Mouse (Mus musculus) urinary bladder, postnatal 4 days (tissue): Measurements from ENCODE around the gene Klf2.

Experiments
- DNase-seq, 2 experiments: peaks; one replicate each; pipeline ENCODE4 v3.0.0; 2021 to 2022; ENCODE audit warnings: low spot score in 2 of 2

Gene Klf2

DNA sequence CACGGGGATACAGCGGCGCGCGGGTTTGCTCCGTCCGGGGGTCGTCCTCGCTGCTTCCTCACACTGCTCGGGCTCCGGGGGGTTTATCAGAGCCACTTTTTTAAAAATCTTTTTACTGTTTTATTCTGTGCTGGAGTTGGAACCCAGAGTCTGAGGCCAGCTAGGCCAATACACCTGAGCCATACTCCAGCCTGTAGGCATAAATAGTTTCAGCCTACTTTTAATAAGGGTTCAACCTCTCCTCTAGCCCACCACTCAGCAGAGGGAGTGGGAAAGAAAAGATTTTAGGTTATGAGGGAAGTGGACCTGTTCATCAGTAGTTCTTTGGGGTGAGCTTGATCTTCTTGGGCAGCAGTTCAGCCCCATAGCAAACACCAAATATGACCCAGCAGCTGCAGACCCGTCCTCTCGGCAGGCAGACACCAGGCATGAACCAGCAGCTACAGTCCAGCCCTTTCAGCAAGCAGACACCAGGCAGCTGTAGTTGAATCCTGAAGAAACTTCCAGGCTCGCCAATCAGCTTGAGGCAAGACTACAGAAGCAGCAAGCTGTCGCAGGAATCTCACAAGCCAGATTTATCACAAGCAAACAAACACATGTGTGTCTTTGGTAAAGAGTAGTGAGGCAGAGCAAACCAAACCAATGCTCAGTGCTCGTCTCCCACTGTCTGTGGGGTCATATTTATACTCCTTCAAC, 13.5 kb upstream of the Klf2 start, which contains the start of gene Gm10282:
Gene Gm10282, minus strand, starts transcription at position 51 of the 696 bp plus-strand sequence.
- no peak for DNase-seq

DNA sequence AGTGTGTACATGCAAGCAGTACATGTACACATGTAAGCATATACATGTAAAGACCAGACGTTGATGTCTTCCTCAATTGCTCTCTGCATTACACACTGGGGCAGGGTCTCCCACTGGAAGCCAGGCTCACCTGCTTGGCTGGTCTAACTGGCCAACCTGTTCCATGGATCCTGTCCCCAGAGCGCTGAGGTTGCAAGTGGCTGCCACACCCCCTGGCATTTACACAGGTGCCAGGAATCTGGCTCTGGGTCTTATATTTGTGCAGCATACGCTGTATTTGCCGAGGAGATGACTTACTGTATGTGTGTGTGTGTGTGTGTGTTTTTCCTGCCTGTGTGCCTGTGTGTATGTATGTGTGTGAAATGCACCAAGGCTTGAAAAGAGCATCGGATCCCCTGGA, 11.9 kb upstream of the Klf2 start:
- no peak for DNase-seq

DNA sequence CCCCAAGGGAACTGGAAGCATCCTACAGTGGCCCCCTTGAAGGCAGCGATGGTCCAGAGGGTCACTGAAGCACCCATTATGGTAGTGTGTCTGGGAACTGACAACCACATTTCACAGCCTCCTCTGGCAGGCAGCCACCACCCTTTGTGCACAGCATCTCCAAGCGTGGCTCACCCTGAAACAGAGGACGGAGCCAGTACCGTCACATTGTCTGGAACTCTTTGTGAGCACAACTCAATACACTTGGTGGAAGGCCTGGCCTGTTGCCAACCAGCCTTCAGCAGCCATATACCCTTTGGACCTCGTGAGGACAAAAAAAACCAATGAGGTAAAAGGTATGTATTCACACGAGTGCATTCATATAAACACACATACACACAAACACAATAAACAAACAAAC, 10.6 kb upstream of the Klf2 start:
- no peak for DNase-seq

DNA sequence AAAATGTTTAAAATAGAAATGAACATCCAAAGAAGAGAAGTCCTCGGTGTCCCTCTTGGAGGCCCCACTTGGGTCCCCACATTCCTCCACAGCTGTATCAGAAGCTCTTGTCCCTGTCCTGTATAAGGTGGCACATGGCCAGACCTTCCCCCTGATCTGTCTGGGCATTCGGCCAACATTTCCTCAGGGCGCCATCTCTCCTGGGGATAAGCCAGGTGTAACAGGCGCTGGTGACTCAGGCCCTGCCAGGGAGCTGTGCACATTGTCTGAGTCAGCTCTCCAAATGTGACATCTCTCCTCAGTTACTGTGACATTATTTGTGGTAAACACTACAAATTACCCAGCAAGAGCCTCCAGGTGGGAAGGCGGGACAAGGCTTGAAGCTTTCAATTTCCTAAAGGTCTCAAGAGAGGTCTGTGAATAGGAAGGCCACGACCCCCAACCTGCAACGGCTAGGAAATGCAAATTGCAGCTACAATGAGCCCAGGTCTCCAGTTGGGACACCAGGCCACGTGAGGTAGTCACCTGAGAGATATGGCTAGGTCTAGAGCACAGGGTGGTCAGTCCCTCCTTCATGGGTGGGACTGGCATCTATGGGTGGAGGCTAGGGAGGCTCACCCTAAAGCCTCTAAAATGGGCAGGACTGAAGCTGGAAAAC, 7.9 kb upstream of the Klf2 start:
- peak in 1 of 2 experiments; percentile 43 for DNase-seq

DNA sequence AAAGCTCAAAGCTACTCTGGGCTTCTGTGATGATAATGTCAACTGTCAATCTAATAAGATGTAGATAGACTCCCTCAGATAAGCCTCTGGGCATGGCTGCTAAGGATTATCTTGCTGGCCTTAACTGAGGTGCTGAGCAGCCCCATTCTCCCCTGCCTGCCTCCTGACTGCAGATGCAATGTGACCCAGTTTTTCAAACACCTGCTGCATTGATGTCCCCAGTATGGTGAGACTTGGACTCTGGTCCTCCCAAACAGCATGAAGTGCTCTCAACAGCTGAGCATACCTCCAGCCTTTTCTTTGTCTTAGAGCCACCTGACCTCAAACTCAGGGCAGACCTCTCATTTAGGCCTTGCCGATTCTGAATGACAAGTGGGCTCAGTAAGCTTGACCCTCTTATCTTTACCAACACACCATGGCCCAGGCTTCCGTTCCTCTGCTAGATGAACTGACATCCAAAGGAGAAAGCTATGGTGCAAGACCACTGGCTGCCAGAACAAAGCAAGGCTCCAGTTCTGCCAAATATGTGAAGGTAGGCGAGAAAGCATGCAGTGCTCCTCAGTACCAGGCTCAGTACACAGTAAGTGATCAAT, 5.8 kb upstream of the Klf2 start:
- DNase-seq = no peak

DNA sequence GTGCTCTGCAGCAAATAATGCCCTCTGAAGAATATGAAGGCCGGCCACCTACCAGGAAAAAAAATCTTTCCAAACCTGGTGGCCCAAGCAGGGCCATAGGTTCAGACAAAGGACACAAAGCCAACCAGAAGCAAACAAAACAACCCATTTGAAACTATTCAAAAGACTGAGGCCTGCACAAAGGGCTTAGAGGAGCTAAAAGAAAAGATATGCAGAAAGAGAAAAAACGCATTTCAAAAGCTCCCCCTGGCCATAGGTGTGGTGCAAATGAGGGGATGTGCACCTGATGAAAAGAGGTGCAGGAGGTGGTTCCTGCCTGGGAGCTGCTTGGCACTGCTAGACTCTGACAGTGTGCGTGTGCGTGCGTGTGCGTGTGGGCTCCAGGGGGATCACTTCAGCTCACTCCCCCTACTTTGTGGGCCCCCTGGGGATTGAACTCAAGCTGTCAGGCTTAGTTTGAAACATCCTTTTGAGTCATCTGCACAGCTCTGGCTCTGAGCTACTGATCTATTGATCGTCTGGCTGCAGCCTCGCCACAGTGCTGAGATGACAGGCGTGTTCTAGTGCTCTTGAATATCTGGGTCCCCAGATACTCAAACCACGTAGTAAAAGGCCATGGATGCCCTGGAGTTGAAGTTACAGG, 2.7 kb upstream of the Klf2 start:
- DNase-seq = no peak

DNA sequence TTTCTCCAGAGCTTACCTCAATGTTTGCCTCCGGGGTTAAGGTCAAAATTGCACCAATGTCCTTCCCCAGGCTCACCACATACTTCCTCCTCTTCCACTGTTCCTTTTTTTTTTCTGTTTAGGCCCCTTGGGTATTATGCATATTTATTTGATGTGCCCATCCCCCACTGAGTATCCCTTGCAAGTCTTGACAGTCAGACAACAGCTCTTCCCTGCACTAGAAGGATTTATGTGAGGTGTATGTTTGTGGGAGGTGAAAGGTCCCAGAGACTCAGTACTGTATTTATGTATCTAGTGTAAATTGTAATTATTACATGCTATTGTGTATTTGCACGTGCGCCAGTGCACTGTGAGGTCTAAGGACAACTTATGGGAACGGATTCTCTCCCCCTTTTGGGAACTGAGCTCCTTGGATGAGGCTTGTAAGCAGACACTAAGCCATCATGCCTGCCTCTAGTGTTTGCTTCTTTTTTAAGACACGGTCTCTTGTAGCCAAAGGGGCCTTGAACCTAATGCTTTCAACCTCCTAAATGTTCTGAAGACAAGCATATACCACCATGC, 1.0 kb upstream of the Klf2 start:
- no peak for DNase-seq

DNA sequence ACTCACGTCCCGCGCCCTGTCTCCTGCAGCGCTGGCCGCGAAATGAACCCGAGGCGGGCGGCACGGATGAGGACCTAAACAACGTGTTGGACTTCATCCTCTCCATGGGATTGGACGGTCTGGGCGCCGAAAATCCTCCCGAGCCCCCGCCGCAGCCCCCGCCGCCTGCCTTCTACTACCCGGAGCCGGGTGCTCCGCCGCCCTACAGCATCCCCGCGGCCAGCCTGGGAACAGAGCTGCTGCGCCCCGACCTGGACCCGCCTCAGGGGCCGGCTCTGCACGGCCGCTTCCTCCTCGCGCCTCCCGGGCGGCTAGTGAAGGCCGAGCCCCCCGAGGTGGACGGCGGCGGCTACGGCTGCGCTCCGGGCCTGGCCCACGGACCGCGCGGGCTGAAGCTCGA, 564 bp downstream of the Klf2 start:
- DNase-seq = peak in 1 of 2 experiments; percentile 33

DNA sequence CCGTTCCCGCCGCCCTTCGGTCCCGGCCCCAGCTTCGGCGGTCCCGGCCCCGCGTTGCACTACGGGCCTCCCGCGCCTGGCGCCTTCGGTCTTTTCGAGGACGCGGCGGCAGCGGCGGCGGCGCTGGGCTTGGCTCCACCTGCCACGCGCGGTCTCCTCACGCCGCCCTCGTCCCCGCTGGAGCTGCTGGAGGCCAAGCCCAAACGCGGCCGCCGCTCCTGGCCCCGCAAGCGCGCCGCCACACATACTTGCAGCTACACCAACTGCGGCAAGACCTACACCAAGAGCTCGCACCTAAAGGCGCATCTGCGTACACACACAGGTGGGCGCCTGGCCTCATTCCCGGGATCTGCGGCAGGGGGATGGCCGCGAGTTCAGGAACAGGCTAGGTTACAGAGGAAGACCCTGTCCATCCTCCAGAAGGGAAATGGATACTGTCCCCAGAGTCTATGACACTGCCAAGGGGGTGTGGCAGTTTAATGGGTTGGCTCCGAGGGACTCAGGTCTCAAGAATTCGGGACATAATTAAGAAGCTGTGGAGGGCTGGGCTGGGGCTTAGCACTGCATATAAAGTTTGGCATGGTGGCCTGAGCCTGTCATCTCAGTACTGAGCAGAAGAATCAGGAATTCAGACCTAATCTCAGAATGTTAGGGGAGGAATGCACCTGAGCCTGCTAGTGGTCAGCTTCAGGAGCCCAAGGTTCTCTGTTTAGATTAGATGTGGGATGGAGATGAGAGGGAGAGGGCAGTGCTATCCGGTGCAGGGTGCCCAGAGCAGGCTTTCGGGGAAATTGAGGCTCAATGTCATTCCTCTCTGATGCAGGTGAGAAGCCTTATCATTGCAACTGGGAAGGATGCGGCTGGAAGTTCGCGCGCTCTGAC, 1.3 kb downstream of the Klf2 start:
- DNase-seq = no peak

DNA sequence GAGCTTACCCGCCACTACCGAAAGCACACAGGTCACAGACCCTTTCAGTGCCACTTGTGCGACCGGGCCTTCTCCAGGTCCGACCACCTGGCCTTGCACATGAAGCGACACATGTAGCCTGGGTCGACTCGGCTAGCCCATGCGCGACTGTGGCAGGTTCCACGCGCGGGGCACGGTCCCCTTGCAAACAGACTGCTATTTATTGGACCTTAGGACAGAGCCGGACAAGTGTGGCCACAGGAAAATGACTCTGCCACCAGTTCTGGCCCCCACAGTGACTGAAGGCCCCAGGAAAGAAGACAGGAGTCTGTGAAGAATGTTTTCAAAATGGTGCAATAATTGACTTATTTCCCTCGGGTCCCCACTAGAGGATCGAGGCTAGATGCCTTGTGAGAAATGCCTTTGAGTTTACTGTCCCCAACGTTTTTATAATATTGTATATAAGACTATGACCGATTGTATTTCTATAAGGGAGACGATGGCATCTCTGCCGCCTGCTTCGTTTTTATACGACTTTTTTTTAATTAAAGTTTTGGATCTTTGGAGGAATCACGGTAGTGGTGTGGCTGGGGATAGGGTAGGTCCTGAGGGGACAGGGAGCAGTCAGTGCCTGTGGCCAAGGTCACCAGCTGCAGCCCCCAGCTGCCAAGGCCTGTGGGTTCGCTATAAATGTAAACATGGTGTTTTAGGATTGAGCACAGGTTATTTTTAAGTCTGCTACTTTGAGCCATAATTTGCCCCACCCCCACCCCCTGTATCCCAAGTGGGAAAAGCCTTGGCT, 2.2 kb downstream of the Klf2 start:
- DNase-seq = no peak

DNA sequence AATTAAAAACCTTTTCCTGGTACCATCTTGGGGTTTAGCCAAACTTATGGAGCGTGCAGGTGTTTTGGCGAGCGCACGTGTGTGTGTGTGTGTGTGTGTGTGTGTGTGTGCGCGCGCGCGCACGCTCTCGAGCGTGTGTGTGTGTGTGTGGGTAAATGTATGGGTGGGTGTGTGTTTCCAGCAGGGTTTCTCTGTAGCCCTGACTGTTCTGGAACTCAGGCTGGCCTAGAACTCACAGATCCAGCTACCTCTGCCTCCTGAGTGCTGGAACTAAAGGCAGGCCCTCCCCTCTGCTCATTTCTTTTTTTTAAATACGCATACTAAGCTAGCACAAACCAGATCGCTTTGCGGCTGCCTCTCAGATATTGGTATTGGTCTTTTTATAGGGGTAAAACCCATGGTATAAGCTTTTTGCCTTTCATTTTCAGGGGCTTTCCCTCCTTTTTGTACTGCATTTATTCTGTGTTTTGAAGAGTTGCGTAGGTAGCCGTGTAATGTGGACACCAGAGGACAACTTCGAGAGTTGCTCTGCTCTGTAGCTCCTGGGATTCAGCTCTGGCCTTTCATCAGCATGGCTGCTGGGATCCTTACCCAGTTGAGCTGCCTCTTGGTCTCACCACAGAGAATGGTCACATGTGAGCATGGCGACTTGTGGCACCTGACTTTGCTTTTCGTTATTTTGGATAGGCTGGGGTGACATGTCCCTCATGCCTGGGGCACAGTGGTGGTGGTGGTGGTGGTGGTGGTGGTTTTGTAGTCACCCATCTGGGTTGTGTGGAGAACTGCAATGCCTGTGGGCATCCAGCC, 3.0 kb downstream of the Klf2 start:
- no peak for DNase-seq

DNA sequence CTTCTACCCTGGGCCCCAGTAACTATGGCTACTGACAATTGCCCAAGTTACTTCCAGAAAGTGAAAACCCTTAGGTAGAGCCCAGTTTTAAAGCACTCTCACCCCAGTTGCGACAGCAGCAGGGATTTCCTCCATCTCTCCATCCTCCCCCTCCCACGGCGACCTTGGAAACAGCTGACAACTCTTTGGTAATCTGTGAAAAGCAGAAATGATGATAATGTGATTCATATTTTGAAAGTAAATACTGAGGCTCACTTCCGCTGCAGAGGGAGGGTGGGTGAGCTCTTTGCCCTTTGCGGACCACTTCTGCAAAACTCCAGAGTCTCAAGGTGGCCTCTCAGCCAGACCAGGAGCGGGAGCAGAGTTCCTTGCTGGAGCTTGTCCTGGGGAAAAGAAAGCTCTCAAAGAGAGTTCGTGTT, 3.6 kb downstream of the Klf2 start:
- DNase-seq = peak in 1 of 2 experiments; percentile 37

DNA sequence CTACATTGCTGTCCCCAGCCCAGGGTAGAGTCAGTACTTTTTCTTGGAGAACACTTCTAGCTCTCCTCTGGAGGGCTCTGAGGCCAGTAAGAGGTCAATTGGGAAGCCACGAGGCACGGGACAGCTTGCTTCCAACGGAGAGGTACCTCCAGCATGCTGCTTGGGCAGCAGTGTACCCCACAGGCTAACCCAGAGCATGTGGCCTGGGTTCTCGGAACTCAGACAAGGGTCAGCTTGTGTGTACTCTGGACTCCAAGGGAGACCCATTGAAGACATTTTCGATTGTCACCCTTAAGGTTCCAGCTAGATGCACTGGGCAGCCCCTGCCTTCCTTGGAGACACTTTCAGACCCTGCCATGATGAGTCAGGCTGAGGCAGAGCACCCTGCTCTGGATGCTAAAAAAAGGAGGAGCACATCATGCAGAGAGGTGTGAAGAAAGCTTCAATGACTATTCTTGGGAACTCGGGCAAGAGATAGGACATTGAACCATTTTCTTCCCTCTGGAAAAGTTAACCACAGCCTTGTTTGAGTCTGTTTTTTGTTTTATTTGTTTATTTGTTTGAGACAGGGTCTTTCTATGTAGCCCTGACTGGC, 4.4 kb downstream of the Klf2 start:
- no peak for DNase-seq

DNA sequence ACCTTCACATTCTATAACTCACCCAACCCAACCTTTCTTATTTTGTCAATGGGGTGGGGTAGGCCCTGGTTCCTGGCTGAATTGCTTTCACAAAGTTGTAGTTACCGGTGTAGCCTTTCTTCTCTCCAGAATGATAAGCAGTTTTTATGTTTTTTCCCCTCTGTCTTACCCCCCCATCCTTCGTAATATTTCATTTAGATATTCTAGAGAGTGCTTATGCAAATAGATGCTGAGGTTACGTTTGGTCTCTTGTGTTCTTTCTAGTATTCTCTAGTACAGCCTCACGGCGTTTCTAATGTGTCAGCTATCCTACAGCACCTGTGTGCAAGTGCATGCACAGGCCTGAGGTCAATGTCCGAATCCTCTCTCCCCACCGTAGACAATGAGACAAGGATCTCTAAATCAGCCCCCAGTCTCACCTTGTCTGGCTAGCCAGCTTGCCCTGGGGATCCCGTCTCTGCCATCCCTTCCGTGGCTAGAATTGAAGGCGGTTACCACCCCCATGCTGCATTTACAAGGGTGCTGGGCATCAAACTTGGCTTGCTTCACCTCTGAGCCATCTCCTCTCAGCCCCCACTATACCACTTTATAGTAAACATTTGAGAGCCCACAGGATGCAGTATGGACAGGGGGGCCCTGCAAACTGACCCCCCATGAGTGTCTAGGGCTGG, 5.3 kb downstream of the Klf2 start:
- no peak for DNase-seq

DNA sequence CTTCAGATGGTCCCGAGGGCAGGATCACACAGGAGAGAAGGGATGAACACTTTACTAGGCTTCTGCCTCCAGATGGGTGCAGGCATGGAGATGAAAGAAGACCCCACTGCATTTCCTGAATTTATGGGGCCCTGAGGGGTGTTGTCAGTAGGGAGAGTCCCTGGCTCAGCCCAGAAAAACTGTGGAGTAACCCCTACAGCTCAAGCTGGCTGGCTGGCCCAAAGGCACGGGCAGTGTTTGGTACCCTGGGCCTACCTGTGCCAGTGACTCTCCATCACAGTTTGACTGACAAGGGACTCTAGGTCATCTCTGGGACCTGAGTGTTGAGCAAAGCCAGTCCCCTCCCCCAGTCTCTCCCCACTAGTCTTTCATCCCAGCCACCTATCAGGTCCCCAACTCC, 5.9 kb downstream of the Klf2 start:
- no peak for DNase-seq

DNA sequence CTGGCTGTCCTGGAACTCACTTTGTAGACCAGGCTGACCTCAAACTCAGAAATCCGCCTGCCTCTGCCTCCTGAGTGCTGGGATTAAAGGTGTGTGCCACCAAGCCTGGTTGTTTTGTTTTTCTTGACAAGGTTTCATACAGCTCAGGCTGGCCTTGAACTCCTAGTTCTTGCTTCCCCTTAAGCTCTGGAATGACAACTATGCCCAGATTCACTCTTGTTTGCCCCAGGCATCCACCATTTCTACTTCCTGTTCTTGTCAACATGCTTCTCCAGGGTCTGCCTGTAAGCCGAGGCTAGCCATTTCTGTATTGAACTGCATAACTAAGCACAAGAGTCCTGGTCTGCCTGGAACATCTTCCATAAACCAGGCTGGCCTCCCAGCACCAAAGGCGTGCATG, 10.3 kb downstream of the Klf2 start:
- no peak for DNase-seq

DNA sequence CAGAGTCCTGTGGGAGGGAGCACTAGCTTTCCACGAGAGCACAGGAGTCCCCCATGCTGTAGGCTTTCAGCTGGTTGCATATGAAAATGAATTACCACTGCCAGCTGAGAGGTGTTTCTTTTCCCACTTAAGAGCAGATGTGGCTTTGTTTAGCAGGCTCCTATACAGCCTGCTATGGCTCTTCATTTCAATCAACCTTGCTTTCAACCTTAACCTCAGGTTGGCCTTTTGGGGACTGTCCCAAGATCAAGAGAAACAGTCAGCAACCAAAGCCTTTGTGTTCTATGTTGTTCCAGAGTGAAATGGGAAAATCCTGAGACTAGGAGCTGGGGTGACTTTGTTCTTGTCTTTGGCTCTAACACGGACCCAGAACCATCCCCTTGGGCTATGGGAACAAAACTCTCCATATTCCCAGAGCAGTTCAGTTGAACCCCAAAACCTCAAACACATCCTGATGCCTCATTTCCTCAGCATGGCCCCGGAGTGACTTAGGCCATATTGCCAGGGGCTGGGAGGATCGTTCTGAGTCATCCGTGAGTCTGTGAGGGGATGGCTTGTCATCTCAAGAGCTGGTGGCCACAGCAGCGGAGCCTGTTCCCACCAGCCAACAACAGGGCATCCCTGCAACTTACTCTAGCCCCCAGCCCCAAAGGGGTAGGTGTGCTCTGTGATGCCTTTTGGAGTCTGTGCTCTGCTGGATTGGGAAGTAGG, 12.1 kb downstream of the Klf2 start:
- DNase-seq = no peak

DNA sequence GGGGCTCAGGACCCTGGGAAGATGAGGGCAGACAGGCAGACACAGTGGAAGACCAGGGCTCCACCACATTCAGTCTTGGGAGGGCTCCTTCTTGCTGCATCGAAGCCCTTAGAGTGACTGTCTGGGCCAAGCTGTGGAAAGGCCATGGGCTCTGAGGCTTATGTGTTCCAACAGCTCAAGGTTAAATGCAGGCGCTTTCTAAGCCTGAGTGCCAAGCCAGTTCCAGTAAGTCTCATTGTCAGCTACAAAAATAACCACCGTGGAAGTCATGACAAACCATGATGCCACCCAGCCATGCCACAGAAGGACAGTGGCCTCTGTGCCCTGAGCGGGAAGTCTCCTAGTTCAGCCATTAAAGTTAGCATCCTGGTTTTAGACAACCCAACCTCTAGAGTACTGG, 12.8 kb downstream of the Klf2 start:
- DNase-seq = no peak
